Mouse (Mus musculus) forebrain, embryonic 11.5 days (tissue): ENCODE measurements around the gene Actrt2. TPM values are rescaled to one million over a fixed set of nuclear protein-coding genes. Genes with fewer than 3 reads are reported as not detected.
A peak's percentile ranks its signal among the peaks of the same experiment; 100 is the strongest.

Experiments
- ATAC-seq: fragments of 200-750 bp; cut with Nextera tagmentation; replicated peaks from 2 replicates; pipeline ENCODE4 v1.8.0; 2017; ENCODE audit warnings: moderate TSS enrichment; ENCODE audit not compliant: low FRiP score
- DNase-seq: peaks from one replicate; pipeline ENCODE4 v3.0.0-alpha.2; 2017; ENCODE audit warnings: low spot score
- H3K27ac ChIP-seq: fragments of 300-500 bp; sonication (generic); 2 replicates; pipeline ENCODE4 v1.5.1; 2014; ENCODE audit warnings: low read depth, low read length
- H3K27me3 ChIP-seq: fragments of 300-500 bp; sonication (generic); 2 replicates; pipeline ENCODE4 v1.6.1; 2014; ENCODE audit warnings: mild to moderate bottlenecking, low read length, mixed read lengths; ENCODE audit not compliant: control insufficient read depth, insufficient read depth
- H3K36me3 ChIP-seq: fragments of 300-500 bp; sonication (generic); 2 replicates; pipeline ENCODE4 v1.6.1; 2014; ENCODE audit warnings: mild to moderate bottlenecking, low read length, moderate library complexity, mixed read lengths; ENCODE audit not compliant: control insufficient read depth, insufficient read depth
- H3K4me1 ChIP-seq: fragments of 300-500 bp; sonication (generic); replicated peaks from 2 replicates; pipeline ENCODE4 v1.6.1; 2014; ENCODE audit warnings: low read length, mixed read lengths; ENCODE audit not compliant: control insufficient read depth, insufficient read depth
- H3K4me2 ChIP-seq: fragments of 300-500 bp; sonication (generic); 2 replicates; pipeline ENCODE4 v1.6.1; 2014; ENCODE audit warnings: low read depth, mild to moderate bottlenecking, low read length, moderate library complexity, mixed read lengths; ENCODE audit not compliant: severe bottlenecking
- H3K4me3 ChIP-seq: fragments of 300-500 bp; sonication (generic); 2 replicates; pipeline ENCODE4 v1.5.1; 2014; ENCODE audit warnings: low read depth, low read length
- H3K9ac ChIP-seq: fragments of 300-500 bp; sonication (generic); 2 replicates; pipeline ENCODE4 v1.6.1; 2014; ENCODE audit warnings: low read length
- H3K9me3 ChIP-seq: fragments of 300-500 bp; sonication (generic); 2 replicates; pipeline ENCODE4 v1.6.1; 2016; ENCODE audit warnings: low read length, mixed read lengths; ENCODE audit not compliant: control insufficient read depth
- WGBS: fragments of 180-500 bp; shearing (Covaris S2); extraction: QIAGEN DNeasy Blood & Tissue Kit; methylation state at CpG from one replicate; pipeline ENCODE4 v1.1.7; 2014; 5-methylcytosine and 5-hydroxymethylcytosine counted together
- polyA plus RNA-seq: library from polyadenylated mRNA; unstranded; fragments of >200 nt; fragmentation: Nextera tagmentation; extraction: Ambion mirVana; gene quantifications from 2 replicates; pipeline ENCODE4 v1.2.1, GENCODE M21; 2014

Actrt2 gene
- polyA plus RNA-seq = not detected in 2 replicates

- DNase-seq = peak; percentile 37
Observed at GRCm38 (mm10) chr4:154667767-154668166, at the start of gene Actrt2. TSS of gene Actrt2 (minus strand) at chr4:154667867.

GRCm38 (mm10) chr4:154709391-154710107 is 41.9 kb upstream of the Actrt2 start:
- peak; percentile 43 for DNase-seq
- H3K36me3 ChIP-seq = no peaks in the 10 kb centered on the region
- H3K9me3 ChIP-seq = no peaks in the 10 kb centered on the region
- H3K4me3 ChIP-seq = no peak overlapping the region
- no peak for ATAC-seq
- 79% methylated on average over 21 of the region's 21 CpGs for WGBS
- no peaks in the 10 kb centered on the region for H3K27me3 ChIP-seq
- H3K4me2 ChIP-seq = no peak overlapping the region
- H3K4me1 ChIP-seq = 0 out of 2 replicates have a peak, but pooled peaks cover 3% of the 10 kb centered on the region
- no peak overlapping the region for H3K9ac ChIP-seq
- no peak overlapping the region for H3K27ac ChIP-seq

More at GRCm38 (mm10) chr4:154667767-154668166, at the start of gene Actrt2:
- WGBS = 93% methylated on average over 2 of the region's 2 CpGs
- Histone ChIP-seq H3K36me3 (no peaks in the 10 kb centered on the region), H3K4me1 (no peaks in the 10 kb centered on the region), H3K9me3 (no peaks in the 10 kb centered on the region), H3K9ac (no peak within 1 kb of the TSS), H3K4me2 (no peak within 1 kb of the TSS), H3K27ac (no peak within 1 kb of the TSS), H3K4me3 (no peak within 1 kb of the TSS), H3K27me3 (no peaks in the 10 kb centered on the region)
- ATAC-seq = no peak

- Histone ChIP-seq H3K4me2 (no peak overlapping the region), H3K9ac (no peak overlapping the region), H3K27me3 (no peaks in the 10 kb centered on the region), H3K4me3 (no peak overlapping the region), H3K9me3 (no peaks in the 10 kb centered on the region), H3K36me3 (no peaks in the 10 kb centered on the region), H3K4me1 (0 out of 2 replicates have a peak, but pooled peaks cover 3% of the 10 kb centered on the region), H3K27ac (no peak overlapping the region)
- 83% methylated on average over 2 of the region's 2 CpGs for WGBS
- peak; percentile 30 for DNase-seq
- ATAC-seq = no peak
Observed at GRCm38 (mm10) chr4:154708811-154709210, 41.1 kb upstream of the Actrt2 start.

- Histone ChIP-seq H3K9me3 (no peaks in the 10 kb centered on the region), H3K27me3 (no peaks in the 10 kb centered on the region), H3K4me1 (0 out of 2 replicates have a peak, but pooled peaks cover 3% of the 10 kb centered on the region), H3K4me3 (no peak overlapping the region), H3K9ac (no peak overlapping the region), H3K27ac (no peak overlapping the region), H3K4me2 (no peak overlapping the region), H3K36me3 (no peaks in the 10 kb centered on the region)
- no peak for ATAC-seq
- peak; percentile 46 for DNase-seq
- 59% methylated on average over 11 of the region's 11 CpGs for WGBS
Observed at GRCm38 (mm10) chr4:154708223-154708622, 40.6 kb upstream of the Actrt2 start.

GRCm38 (mm10) chr4:154707521-154707920 is 39.9 kb upstream of the Actrt2 start:
- Histone ChIP-seq H3K9ac (no peak overlapping the region), H3K36me3 (no peaks in the 10 kb centered on the region), H3K27me3 (no peaks in the 10 kb centered on the region), H3K9me3 (no peaks in the 10 kb centered on the region), H3K4me3 (no peak overlapping the region), H3K27ac (no peak overlapping the region), H3K4me2 (no peak overlapping the region), H3K4me1 (0 out of 2 replicates have a peak, but pooled peaks cover 3% of the 10 kb centered on the region)
- 83% methylated on average over 4 of the region's 4 CpGs for WGBS
- ATAC-seq (no peak), DNase-seq (no peak)

GRCm38 (mm10) chr4:154706442-154706841 is 38.8 kb upstream of the Actrt2 start:
- no peak overlapping the region for H3K4me3 ChIP-seq
- 67% methylated on average over 1 of the region's 1 CpGs for WGBS
- ATAC-seq = no peak
- no peak overlapping the region for H3K9ac ChIP-seq
- H3K4me1 ChIP-seq = 0 out of 2 replicates have a peak, but pooled peaks cover 3% of the 10 kb centered on the region
- no peaks in the 10 kb centered on the region for H3K27me3 ChIP-seq
- no peaks in the 10 kb centered on the region for H3K36me3 ChIP-seq
- no peak overlapping the region for H3K27ac ChIP-seq
- no peaks in the 10 kb centered on the region for H3K9me3 ChIP-seq
- DNase-seq = peak; percentile 38
- H3K4me2 ChIP-seq = no peak overlapping the region

- no peak for DNase-seq
- no peak for ATAC-seq
- Histone ChIP-seq H3K27ac (no peak overlapping the region), H3K4me2 (no peak overlapping the region), H3K4me3 (no peak overlapping the region), H3K9ac (no peak overlapping the region), H3K9me3 (no peaks in the 10 kb centered on the region), H3K36me3 (no peaks in the 10 kb centered on the region), H3K4me1 (0 out of 2 replicates have a peak, but pooled peaks cover 3% of the 10 kb centered on the region), H3K27me3 (no peaks in the 10 kb centered on the region)
- WGBS = 85% methylated on average over 4 of the region's 4 CpGs
Observed at GRCm38 (mm10) chr4:154705681-154706080, 38.0 kb upstream of the Actrt2 start.

GRCm38 (mm10) chr4:154705056-154705455 is 37.4 kb upstream of the Actrt2 start:
- 86% methylated on average over 6 of the region's 6 CpGs for WGBS
- 0 out of 2 replicates have a peak, but pooled peaks cover 3% of the 10 kb centered on the region for H3K4me1 ChIP-seq
- no peak overlapping the region for H3K4me2 ChIP-seq
- no peaks in the 10 kb centered on the region for H3K36me3 ChIP-seq
- peak; percentile 41 for DNase-seq
- H3K27me3 ChIP-seq = no peaks in the 10 kb centered on the region
- ATAC-seq = no peak
- no peaks in the 10 kb centered on the region for H3K9me3 ChIP-seq
- no peak overlapping the region for H3K4me3 ChIP-seq
- no peak overlapping the region for H3K9ac ChIP-seq
- no peak overlapping the region for H3K27ac ChIP-seq

GRCm38 (mm10) chr4:154704591-154704990 is 36.9 kb upstream of the Actrt2 start:
- Histone ChIP-seq H3K27ac (no peak overlapping the region), H3K4me2 (no peak overlapping the region), H3K9me3 (no peaks in the 10 kb centered on the region), H3K9ac (no peak overlapping the region), H3K27me3 (no peaks in the 10 kb centered on the region), H3K4me3 (no peak overlapping the region), H3K4me1 (0 out of 2 replicates have a peak, but pooled peaks cover 3% of the 10 kb centered on the region), H3K36me3 (no peaks in the 10 kb centered on the region)
- ATAC-seq = no peak
- peak; percentile 42 for DNase-seq
- WGBS = 91% methylated on average over 7 of the region's 7 CpGs
